Mouse (Mus musculus): ENCODE results near the gene Med23.

Gene Med23

DNA sequence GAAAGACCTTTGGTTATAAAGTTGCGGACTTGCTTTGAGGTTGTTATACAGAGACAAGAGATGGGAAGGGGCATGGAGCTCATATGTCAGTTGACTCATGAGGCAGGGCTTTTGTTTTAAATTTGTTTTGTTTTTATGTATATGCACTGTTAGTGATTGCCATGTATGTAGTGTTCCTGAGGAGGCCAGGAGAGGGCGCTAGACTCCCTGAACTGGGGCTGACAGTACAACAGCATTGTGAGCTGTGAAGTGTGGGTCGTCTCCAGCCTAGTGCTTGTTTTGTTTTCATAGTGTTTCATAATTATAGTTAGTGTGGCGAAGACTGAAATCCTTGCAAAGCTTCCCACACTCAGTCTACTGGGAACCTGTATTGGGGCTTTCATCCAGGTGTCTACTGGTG, 3.8 kb downstream of the Med23 start:
- no peak for DNase-seq (ENCODE audit: low spot score)

DNA sequence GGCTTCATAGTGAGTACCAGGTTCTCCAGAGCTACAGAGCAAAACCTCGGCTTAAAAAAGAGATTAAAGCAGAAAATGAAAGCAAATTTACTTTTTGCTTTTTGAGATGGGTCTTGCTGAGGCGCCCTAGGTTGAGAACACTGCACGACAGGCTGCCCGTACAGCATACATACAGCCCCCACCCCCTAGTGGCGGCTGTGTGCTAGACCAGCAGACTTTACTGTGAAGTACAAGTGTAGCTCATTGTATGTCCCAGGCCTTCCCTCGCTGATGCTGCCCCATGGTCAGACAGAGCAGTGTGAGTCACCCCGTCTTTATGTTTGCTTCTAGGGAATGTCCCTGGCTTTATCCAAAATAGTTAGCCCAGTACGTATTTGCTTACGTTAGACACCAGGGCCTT, 16.2 kb downstream of the Med23 start:
- peak; percentile 44 for DNase-seq (ENCODE audit: low spot score)

DNA sequence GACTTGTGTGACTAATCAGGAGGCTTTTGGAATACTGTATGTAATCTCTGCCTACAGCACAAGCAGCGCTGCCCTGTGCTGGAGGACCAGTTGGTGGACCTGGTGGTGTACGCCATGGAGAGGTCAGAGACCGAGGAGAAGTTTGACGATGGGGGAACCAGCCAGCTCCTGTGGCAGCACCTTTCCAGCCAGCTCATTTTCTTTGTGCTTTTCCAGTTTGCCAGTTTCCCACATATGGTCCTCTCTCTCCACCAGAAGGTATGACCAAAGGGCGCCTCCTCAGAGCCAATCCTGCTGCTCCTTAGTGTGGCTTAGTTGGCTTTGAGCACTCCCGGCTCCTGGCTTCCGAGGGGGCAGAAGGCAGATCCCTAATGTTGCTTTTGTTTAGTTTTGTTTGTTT, 18.6 kb downstream of the Med23 start:
- DNase-seq (ENCODE audit: low spot score): no peak

DNA sequence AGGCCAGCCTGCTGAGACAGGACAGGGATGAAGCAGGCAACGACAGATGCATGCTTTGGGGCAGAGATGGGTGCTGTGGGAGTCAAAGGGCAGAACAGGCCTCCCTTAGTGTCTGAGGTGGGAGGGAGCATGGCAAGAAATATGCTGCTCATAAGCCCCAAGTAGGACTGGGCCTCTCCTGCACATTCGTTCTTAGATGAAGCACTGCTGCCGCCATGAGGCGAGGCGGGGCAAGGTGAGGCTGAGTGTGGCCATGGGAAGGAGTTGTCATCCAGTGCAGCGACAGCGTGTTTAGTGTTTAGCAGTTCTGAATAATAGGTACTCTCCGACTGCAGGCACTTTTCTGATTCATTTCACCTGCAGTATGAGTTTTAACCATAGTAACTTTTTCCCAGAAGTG, 26.1 kb downstream of the Med23 start:
- DNase-seq (ENCODE audit: low spot score): peak; percentile 53

DNA sequence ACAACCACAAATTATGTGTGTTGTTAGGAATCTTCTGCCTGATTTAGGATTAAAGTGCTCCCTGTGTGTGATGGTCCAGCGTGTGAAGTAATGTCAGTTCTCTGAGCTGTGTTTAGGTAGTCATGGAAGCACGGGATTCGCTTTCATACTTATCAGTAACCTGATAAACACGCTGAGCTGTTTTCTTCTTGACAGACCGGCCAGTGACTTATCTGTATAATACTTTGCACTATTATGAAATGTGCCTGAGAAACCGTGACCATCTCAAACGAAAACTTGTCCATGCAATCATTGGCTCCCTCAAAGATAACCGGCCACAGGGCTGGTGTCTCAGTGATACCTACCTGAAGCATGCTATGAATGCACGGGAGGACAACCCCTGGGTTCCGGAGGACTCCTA, 35.8 kb downstream of the Med23 start:
- no peak for DNase-seq (ENCODE audit: low spot score)

DNA sequence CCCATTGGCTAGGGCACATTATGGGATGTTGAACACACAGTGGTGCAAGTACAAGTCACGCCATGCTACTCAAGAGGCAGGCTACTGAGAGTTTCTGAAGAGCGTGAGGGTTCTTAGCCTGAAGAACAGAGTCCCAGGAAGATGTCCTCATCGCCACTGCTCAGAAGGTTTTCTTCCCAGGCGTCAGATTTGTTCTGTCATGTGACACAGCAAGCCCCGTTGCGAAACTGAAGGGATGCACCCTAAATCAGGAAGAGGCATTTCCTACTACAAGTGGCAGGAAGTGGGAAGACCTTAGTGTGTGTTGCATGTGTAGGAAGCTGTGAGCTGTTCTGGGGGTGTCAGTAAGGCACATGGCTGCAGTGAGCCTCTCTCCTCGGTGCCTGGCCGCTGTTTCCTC, 41.4 kb downstream of the Med23 start:
- no peak for DNase-seq (ENCODE audit: low spot score)

DNA sequence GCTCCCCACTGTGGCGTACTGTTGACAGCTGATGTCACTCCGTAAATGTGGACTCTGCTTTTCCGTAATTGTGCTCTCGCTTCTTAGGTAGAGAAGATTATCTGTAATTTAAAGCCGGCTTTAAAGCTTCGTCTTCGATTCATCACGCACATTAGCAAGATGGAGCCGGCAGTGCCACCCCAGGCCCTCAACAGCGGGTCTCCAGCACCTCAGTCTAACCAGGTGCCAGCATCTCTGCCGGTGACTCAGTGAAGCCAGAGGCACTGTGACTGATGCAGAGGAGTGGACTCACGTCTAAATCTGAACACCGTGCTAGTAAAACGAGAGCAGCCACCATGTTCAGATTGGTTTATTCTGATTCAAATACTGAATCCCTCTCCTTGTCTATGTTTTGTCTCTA, 42.8 kb downstream of the Med23 start:
- DNase-seq (ENCODE audit: low spot score): no peak

DNA sequence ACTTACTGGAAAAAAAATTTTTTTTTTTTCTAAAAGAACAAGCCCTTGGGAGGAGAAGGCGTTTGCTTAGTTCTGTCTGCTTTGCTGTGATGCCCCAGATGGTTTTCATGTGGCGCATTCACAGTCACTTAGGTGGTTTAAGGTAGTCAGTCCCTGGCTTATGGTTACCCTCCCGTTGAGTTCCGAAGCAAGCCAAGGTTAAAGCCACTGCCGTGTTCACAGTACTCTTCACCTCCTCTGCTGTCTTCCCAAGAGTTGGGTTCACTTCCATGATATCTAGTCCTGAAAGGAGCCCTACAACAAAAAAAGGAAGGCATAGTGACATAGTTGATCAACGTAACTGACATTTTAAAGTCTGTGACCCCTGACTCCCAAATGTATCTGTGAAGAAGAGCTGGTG, 45.7 kb downstream of the Med23 start:
- no peak for DNase-seq (ENCODE audit: low spot score)

DNA sequence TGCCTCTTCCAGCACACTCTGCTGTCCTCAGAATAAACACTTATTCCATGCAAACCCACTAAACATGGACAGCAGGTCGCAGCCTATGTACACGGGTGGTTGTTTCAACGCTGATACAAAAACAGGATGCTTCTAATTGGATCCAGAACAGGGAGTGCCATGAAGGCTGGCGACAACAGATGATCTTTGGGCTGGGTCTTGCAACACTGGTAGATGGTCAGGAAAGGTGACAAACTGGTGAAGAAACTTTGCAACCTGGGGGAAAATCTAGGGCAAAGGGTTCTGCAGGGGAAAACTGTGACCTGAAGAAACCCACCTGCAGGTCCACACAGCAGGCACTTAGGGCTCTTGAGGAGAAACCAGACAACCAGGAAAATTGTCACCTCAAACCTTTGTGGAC, 53.2 kb downstream of the Med23 start:
- no peak for DNase-seq (ENCODE audit: low spot score)

DNA sequence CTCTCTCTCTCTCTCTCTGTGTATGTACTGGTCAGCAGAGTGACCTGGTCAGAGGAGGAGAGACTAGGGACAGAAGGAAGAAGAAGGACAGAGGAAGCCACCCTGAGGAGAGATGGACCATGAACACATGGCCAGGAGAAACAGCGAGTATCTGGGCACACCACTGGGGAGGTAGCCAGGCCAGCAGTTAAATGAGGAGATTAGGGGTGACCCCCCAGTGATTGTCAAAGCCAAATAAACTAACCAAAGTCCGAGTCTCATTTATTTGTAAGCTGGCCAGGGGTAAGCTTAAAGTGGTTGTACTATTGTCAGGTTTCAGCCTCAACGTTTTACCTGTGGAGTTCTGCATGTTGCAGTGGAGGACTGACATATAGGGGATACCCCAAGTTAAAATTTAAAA, 54.5 kb downstream of the Med23 start:
- no peak for DNase-seq (ENCODE audit: low spot score)

DNA sequence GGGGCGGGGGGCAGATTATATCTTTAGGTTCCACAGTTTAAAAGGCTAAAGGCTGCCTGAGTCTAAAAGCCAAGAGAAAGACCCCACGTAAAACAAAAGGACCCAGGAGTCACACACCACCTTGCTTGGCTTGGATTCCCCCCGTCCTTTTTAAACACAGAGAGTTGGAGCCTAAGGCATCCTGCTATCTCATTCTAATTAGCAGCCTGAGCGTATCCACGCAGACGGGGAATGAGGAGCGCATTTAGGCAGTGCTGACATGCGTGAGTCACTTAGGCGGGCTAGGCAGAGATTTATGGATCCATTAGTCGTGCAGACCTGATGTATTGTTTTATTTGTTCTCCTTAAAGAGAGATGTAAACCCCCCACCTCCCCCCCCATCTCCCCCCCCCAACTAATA, 56.6 kb downstream of the Med23 start:
- DNase-seq (ENCODE audit: low spot score): no peak

DNA sequence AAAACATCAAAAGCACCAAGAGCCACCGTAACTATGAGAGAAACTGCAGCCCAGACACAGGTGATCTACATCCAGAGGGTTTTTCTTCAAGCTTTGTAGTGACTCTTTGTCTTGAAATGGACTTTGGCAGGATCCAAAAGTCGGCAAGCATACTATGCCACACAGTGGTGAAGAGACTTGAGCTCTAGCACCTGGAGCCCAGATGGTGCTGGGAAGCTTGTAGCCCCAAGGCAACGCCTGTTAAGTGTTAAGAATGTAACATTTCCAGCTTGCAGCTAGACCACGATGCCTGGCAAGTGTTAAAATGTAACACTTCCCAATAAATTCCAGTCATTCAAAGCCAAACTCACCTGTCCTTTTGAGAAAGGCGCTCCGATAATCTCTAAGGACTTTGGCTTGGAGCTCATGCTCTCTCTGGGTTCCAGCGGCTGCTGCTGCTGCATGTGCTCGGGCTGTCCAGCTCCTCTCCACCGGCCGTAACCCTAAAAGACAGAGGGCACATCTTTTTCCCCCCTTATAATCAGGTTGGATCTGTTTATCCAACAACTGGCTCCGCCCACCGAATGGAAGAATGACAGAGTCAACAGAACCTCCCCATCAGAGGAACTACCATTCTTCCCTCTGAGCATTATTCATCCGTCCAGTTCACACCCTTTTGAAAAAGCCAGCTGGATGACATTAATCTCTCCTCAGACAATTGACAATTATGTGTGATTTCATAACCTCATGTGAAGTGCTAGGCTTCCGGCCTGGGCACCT, 57.4 kb downstream of the Med23 start, which contains the start of gene Arg1:
Arg1 (minus strand) TSS at position 523 of the 759 bp plus-strand sequence.
- DNase-seq (ENCODE audit: low spot score): no peak

DNA sequence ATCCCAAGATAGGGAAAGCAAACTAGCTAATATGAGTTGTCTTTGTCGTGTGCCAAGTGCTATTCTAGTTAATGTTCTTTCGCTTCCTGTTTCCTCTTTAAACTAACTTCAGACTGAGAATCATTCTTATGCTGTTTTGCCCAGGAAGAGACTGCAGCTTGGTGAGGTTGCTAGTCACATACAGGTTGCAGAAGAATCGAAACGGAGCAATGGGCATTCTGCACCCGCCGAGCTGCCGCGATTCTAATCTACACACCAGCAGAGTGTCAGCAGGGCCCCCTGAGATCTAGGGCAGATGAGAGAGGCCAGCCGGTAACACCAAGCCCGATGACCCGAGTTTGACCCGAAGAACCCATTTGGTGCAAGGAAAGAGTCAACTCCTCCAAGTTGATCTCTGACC, 58.3 kb downstream of the Med23 start:
- no peak for DNase-seq (ENCODE audit: low spot score)

DNA sequence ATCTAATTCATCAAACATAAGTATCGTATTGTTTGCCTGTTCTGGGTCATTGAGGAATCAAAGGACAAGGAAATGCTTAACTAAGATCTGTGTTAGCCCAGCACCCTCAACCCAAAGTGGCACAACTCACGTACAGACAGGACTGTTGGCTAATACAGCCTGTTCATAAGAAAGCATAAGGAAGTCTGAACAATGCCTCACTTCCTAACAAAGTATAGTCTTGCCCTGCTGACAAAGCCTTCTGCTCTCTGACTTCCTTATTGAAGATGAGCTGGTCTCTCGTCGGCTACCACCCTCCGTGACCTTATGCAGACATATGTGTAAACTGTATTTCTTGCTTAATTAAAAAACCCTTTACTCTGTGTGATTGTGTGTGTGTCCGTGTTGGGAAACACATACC, 60.4 kb downstream of the Med23 start:
- DNase-seq (ENCODE audit: low spot score): no peak

DNA sequence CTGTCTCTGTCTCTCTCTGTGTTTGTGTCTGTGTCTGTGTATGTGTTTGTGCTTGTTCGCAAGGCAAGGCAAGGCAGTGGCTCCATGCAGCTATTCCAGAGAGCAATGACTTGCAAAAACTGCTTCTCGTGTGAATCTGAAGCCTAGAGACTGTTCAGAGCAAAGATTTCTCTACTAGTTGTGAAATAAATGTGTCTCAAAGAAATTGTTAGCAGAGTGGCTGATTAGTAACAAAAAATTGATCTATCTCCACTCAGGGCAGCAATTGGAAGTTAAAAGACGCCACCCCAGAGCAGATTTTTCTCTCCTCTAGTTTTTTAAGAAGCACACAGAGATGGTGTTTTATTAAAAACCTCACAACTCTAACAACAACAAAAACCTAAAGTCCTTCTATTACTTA, 78.1 kb downstream of the Med23 start:
- DNase-seq (ENCODE audit: low spot score): no peak

DNA sequence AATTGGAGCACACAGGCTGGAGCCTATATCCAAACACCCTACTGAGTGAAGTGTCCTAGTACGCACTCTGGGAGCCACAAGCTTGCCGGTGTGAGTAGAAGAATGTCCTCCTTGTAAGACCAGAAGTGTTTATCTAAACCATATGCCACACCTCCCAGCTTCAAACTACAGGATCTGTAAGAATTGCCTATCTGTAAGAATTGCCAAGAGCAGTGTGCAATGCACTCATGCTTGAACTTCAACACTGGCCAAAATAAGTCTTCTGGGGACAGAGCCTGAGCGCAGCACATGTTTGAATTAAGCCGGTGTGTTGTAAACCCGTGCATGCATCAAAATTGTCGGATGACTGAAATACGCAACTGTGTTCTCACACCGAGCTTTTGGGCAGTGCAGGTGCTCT, 78.5 kb downstream of the Med23 start:
- DNase-seq (ENCODE audit: low spot score): no peak

DNA sequence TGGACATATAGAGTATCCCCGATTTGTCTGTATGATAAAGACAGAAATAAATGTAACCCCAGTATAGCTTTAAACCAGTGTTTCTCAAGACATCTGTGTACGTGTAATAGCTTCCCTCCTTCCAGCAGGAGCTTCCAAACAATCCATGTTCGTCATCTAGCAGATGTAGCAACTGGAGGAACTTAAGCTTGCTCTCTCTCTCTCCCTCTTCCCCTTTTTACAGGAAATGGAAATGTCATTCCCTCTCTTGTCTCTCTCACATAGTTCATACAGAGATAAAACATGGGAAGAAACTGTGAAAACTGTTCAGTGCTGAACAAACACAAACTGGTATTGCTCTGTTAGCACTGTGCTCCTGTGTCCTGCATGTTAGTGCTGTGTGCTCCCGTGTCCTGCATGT, 80.4 kb downstream of the Med23 start:
- no peak for DNase-seq (ENCODE audit: low spot score)

DNA sequence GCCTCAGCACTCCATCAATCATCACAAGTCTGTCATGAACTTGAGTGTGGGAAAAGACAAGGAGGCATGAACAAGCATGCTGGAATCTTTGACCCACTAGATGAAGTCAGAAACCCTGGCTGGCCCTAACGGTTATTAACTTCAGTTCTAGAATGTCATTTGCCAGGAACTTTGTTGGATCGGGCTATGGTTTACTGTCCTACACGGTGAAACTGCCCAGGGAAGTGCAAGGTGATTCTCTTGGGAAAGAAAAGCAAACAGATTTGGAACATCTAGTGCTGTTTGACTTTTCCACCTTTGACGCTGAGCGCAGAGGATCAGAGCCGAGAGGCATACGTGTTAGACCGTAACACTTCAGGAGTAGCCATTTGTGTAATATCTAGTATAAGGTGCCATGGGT, 81.8 kb downstream of the Med23 start:
- DNase-seq (ENCODE audit: low spot score): no peak

DNA sequence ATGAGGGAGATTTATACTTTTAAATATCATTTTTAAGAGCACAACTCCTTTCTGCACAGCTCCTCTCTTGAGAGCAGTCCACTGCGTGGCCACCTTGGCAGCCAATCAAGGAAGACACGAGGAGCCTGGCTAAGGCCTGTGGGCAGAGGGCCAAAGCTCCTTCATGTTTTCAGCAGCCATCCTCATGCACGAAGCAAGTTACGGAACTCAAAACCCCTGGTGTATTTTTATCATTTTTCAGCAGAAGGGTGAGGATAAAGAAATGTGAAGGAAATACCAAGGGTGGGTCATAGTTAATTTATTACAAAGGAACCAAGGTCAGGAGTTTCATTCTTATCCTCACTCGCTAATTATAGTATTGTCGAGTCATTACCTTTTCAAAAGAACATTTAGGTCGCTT, 82.8 kb downstream of the Med23 start:
- peak; percentile 24 for DNase-seq (ENCODE audit: low spot score)

DNA sequence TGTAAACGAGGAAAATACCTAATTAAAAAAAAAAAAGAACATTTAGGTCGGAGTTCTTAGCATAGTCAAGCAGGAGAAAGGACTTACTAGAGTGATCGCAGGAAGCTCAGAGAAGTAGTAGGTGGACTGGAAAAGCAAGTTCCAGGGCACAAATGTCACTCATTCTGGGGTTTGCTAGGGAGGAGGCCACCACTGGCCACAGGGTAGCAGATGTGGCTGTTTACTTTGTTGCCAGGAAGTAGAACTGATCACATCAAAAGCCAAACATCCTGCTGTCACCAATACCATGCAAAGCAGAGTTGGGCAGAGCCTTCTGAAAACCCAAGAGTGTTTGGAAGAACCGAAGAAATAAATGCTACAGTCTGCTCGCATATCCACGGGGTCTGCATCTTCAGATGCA, 84.1 kb downstream of the Med23 start:
- no peak for DNase-seq (ENCODE audit: low spot score)

DNA sequence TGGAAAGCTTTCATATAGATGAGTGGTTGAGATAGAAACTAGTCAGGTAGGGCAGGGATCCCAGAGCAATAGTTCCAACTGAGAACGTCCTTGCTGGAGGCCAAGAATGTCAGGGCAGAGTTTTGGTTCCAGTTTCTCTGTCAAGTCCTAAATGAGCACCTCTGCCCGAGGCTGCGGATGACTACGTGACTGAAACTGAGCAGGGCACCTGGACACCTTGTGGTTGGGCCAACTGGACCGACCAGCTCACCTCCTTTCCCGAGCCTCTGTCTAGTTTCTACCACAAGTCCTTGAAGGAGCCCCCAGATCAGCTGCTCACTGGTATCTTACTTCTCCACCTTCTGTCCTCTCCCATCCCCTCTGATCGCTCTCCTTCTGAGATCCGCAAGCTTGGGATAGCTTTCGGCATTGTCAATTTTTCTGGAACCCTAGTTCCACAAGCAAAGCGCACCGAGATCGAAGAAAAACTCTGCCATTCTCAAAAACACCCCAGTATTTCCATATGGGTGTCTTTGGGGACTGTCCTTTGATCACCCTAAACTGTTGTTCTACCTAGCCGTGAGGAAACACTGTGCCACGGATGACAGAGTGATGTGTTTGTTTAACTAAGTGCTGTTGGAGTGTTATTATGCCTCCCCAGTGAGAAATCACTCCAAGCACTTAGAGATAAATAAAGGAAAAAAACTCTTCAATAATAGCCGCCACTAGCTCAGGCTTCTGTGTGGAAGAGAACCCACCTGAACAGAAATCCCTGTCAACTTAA, 88.7 kb downstream of the Med23 start:
- DNase-seq (ENCODE audit: low spot score): peak; percentile 11

DNA sequence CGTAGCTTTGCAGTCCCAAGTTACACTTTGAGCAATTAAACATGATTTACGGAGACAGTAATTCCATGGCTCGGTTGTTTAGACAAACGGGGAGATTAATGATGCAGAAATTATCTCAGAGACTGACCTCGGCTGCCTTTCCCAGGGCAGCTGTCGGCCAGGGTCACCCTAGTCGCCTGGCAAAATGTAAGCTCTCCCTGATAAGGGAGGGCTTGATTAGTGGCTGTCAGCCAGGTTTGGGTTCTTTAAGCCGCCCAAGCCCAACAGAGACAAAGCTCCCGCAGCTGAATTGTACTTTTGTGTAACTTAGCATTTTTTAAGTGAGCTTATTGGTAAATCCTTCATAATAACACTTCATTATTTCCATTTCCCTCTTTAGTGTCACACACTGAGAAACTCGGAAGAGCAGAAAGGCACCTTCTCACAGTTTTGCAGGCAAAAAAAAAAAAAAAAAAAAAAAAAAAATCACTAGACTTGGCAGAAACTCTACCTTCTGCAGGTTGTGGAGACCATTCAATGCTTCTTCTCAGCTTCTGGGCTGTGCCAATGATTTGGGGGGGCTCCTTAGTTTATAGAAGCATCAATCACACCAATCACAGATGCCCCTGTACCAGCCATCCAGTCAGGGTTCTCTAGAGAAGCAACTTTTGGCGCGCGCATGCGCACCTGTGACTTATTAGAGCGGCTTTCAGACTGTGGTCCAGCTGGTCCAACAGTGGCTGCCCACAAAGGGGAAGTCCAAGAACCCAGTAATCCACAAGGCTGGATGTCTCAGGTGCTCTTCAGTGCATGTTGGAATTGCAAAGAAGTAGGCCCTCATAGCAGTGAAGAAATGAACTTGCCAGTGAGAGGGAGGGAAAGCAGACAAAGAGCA, 89.5 kb downstream of the Med23 start:
- peak; percentile 76 for DNase-seq (ENCODE audit: low spot score)

DNA sequence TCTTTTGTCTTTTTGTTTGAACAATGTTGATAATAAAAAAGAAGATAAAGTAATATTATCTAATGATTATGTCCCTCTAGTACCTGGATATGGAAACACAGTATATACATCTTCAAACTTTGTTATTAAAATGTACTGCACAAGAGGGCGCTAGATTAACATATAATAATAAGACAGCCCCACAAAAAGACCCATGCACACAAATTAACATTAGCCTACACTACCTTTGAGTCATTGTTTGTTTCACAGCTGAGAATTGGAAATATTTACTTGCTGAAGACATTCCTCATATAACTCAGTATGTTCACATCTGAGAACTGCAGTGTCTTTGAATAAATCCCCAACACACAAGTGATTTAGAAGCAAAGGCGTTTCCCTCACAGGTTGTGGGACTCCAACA, 91.3 kb downstream of the Med23 start:
- DNase-seq (ENCODE audit: low spot score): no peak

Data from ovary, postnatal 36 days (tissue).